Mouse (Mus musculus) frontal cortex, postnatal 14 days (tissue): Measurements from ENCODE around the gene Fahd1.

Source experiments
- DNase-seq, 2 experiments: peaks; one replicate each; pipeline ENCODE4 v3.0.0; 2022; ENCODE audit warnings: low spot score in 2 of 2

Gene Fahd1

GRCm38 (mm10) chr17:24850065-24850772, at the start of gene Fahd1:
Fahd1 (minus strand) TSS chr17:24850364.
- DNase-seq: peak; percentile 93 to 97

GRCm38 (mm10) chr17:24899153-24899552, 49.0 kb upstream of the Fahd1 start:
- no peak for DNase-seq

DNA sequence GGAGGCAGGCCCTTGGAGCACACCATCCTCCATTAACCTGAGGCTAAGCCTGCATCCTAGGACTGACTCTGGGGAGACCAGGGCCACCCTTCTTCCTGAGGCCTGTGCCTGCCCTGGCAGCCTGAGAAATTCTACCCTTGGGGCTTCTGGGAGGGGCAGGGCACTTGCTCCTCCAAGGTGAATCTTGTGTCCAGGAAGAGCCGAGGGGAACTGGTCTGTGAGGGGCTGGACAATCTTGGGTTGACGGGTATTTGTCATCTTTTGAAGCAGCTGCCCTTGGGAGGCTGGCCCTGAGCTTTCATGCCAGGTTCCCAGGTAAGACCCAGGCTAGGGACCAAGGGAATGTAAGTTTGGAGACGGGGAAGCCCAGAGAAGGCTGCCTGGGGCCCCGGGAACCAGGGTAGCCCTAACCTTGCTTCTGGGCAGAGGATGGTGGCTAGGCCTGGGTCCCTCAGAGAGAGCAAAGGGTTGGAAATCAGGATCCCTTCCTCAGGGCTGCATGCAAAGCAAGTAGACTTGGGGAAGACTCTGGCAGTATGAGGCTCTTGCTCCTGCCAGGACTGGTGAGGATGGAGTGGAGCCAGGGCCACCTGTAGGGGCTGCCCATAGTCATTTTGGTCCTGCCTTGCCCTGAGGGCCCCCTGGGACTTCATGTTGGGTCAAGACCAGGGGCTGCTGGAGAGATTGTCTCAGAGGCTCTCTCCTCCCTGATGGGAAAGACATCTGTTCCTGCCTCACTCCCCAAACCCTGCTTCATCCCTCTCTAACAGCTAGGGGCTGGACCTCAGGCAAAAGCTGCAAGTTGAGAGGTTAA, 48.1 kb upstream of the Fahd1 start:
- DNase-seq: no peak

DNA sequence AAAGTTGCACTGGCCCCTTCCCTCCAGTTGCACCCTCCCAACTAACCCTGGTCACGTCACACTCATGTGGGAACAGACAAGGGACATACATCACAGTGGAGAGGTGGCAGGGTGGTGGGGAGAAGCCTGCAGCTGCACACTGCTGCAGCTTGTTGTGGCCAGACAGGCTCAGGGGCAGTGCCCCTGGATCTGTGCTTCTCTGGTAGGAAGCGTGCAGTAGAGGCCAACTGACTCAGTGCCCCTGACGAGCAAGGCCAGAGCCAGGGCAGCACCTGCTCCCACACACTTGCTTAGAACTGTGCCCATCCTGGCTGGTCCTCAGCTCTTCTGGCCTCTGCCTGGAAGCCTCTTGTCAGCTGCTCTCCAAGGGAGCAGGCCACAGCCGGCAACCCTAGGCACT, 47.4 kb upstream of the Fahd1 start:
- no peak for DNase-seq

GRCm38 (mm10) chr17:24896993-24897269, 46.8 kb upstream of the Fahd1 start:
- no peak for DNase-seq

GRCm38 (mm10) chr17:24896241-24896992, 46.3 kb upstream of the Fahd1 start, which contains the start of gene Nme3:
Nme3 (plus strand) TSS chr17:24896500.
- peak in 1 of 2 experiments; percentile 64 for DNase-seq

- no peak for DNase-seq
These were observed 45.5 kb upstream of the Fahd1 start for GRCm38 (mm10) chr17:24895571-24896240.

DNA sequence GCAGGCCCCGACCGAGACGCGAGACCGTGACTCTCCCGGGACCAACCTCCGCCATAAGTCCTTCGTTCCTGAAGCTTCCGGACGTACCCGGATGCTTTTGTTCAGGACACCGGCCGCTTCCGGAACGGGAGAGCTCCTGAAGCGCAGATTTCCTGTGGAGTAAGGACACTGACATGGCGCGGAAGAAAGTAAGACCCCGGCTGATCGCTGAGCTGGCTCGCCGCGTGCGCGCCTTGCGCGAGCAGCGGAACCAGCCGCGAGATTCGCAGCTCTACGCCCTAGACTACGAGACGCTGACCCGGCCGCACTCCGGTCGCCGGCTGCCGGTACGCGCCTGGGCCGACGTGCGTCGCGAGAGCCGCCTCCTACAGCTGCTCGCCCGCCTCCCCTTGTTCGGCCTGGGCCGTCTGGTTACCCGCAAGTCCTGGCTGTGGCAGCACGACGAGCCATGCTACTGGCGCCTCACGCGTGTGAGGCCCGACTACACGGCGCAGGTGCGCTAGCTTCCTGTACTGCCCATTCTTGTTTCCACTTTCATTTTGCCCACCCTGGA, 44.9 kb upstream of the Fahd1 start, which contains the start of the genes Eme2 and Mrps34:
Gene Eme2, minus strand, starts transcription at position 93 of the 553 bp plus-strand sequence.
Gene Mrps34, plus strand, starts transcription at position 122 of the 553 bp plus-strand sequence.
- DNase-seq: peak; percentile 76 to 79

GRCm38 (mm10) chr17:24894061-24894994, 44.2 kb upstream of the Fahd1 start:
- DNase-seq: no peak

DNA sequence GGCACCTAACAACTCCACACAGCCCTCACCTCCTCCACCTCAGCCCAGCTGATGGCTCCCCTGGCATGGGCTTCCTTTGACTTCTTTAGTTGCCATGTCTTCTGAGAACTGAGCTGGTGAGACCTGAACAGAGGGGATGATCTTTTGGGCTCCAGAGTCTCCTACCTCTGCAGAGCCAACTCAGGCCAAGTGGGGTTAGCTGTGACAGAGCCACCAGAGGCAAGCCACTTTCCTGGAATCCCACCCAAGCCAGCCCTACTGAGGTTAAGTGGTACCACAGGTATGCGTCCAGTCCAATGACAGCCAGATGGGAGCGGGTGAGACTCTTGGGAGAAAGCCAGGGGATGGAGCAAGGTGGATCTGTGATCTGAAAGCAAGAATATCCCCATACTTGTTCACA, 43.1 kb upstream of the Fahd1 start:
- no peak for DNase-seq

GRCm38 (mm10) chr17:24892785-24893184, 42.6 kb upstream of the Fahd1 start:
- no peak for DNase-seq

DNA sequence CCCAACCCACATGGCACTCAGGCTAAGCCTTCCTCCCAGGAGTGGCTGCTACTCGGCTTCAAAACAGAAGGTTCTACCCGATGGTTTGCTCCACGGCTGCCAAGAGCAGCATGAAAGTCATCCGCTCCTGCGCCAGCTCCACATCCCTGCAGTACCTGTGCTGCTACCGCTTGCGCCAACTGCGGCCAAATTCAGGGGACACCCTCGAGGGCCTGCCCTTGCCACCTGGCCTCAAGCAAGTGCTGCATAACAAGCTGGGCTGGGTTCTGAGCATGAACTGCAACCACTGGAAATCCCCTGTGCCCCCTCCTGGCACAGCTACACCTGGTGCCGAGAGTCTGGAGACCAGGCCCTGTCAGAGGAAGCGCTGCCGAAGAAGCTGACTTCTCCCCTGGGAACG, 41.2 kb upstream of the Fahd1 start:
- no peak for DNase-seq

GRCm38 (mm10) chr17:24890151-24891092, 40.3 kb upstream of the Fahd1 start:
- DNase-seq: no peak

DNA sequence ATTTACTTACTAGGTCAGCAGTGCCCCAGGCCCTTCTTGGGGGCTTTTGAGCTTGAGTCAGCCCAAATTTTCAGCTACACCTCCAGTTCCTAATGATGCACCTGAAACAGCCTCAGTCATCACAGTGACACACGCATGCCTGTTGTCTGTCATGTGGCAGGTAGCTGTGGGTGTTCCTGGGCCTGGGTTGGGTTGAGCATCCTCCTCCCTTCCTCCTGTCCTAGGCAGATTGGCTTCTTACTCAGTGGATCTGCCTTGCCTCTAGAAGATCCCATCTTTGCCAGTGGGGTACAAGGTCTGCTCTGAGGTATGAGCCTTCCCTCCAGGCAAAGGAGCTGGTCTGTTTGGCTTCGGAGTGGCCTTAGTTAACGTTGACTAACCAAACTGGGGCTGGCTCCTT, 38.7 kb upstream of the Fahd1 start:
- DNase-seq: no peak

DNA sequence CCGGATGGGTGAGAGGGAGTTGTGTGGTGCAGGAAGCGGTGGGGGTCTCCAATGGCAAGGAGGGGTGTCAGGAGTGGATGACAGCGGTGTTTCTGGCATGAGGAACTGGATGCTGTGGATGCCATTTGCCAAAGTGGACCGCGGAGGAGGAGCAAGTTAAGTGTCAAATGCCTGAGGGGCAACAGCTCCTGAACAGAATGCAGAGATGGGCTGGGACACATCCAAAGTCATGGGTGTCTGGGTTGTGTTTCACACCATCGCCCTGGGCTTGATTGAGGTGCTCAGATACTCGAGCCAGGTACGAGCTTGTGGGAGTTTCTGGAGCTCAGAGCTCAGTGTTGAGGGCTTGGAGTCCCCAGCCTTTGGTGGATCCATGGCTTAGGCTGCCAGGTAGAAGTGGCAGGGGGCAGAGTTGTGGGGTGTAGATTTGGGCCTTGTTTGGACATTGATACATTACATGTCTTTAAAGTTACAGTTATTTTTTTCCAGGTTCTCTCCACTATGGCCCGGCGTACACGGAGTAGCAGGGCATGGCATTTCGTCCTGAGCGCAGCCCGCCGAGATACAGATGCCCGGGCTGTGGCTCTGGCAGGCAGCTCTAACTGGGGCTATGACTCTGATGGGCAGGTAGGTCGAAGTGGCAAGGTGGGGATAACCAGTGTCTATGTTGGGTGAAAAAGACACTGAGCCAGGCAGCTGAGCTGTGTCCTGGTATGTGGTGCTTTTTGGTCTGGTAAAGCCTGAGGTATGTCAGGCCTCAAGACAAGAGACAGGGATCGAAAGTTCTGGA, 37.3 kb upstream of the Fahd1 start:
- no peak for DNase-seq

DNA sequence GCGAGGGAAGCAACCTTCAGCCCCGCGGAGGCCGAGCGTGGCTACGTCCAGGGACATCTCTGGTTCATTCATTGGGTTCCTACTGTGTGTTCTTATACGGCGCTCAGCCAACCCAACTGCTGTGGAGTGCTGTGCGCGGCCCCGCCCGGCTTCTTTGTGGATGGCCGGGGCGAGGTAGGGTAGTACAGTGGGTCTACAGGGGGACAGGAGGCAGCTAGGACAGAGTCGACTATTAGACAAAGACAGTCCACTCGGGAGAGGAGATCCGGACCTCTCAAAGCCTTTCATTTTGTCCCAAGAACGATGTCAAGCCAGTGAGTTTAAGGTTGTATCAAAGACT, 36.7 kb upstream of the Fahd1 start:
- no peak for DNase-seq

DNA sequence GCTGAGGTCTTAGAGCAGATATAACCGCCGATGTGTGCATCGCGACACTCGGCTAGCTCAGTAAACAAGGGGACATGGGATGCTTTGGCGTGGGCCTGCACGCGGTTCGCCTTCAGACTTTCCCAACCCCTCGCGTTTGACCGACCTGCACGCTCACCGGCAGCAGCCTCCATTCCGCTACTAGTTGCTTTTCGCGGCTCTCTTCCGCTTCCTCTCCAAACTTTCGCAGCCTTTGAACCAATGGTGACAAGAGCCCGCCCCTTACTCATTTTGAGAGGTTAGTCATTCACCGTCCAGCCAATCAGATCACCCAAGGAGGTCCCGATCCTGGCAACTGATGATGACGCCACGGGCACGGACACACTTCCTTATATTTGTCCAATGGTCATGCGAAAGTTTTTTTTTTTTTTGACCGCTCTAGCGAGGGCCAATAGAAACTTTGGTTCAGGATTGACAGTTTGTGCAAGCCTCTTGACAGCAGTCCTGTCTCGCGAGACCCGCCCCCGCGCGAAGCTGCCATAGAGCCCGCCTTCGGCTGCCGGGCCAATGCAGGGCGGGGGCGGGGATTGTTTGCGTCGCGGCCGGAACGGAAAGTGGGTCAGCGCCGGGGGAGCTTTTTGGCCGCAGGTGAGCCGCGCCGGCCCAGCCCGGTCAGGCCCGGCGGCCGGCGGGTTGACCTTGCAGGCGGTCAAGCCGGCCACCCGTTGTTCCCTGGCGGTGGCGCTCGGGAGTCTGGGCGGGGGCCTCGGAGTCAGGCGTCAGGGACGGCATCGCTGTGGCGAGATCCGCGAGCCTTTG, 36.2 kb upstream of the Fahd1 start, which contains the start of the genes Nubp2 and Spsb3:
Gene Nubp2, minus strand, starts transcription at position 216 of the 798 bp plus-strand sequence.
Gene Spsb3, plus strand, starts transcription at position 510 of the 798 bp plus-strand sequence.
- peak; percentile 94 to 99 for DNase-seq
